ENCODE assay signal across 8 mouse cellular contexts in the genomic region with DNA sequence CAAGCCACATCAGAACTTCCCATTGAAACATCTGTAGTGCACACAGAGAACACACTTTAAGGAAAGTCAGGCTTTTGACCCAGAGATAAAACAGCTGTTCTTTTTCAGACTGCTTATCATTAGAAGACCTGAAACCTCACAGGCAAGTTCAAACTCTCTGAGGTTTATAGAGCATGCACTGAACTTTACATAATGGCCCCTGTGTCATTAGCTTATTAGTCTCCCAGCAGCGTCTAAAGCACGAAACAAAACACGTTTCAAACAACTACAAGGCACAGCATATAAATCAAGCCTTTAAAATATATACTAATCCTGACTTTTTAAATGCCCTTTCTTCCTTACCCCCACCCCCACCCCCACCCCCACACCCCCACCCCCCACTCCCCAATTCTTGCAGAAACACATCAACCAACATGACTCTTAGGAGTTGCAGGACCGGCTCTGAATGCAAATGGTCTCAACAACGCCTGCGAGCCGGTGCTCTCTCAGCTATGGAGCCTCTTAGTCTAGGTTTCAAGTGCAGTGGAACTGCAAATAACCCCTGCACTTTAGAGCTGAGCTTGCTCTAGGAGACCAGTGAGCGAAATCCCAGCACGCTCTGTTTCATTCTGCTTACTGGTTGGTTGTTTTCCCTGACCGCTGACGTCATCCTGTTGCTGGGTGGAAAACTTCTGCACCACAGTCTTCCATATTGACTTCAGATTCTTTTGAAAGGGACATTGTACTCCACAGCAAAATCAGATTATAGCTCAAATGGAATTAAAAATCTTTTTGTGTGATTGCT. TPM values are rescaled to one million over a fixed set of nuclear protein-coding genes. Genes with fewer than 3 reads are reported as not detected.
DNase-seq lines count a peak whose midpoint lies in the region; ATAC-seq lines count a peak whose summit lies in the region.

No protein-coding gene starts in this region.

- peak; percentile 48 for ATAC-seq in heart, embryonic 12.5 days (ENCODE audit: insufficient number of reproducible peaks, low FRiP score)
- ATAC-seq in embryonic facial prominence, embryonic 12.5 days (ENCODE audit: insufficient number of reproducible peaks, insufficient read depth, low FRiP score, low TSS enrichment): peak; percentile 67; the same call in 1 of the 2 replicates
- peak; percentile 82 for ATAC-seq in hindbrain, embryonic 15.5 days (ENCODE audit: low FRiP score, low read depth)
- ATAC-seq in midbrain, embryonic 11.5 days (ENCODE audit: low FRiP score): peak; percentile 80

- no peak overlapping the region for H3K9ac ChIP-seq in heart, embryonic 12.5 days
- no peak overlapping the region for H3K9ac ChIP-seq in embryonic facial prominence, embryonic 12.5 days
- no peak overlapping the region for H3K9ac ChIP-seq in hindbrain, embryonic 15.5 days
- H3K9ac ChIP-seq in midbrain, embryonic 11.5 days (ENCODE audit: low read length): no peak overlapping the region

- no peaks in the 10 kb centered on the region for H3K9me3 ChIP-seq in heart, embryonic 12.5 days (replicated peaks)
- H3K9me3 ChIP-seq in embryonic facial prominence, embryonic 12.5 days: no peaks in the 10 kb centered on the region
- H3K9me3 ChIP-seq in hindbrain, embryonic 15.5 days: no peaks in the 10 kb centered on the region
- H3K9me3 ChIP-seq in midbrain, embryonic 11.5 days (ENCODE audit: control insufficient read depth, low read length): no peaks in the 10 kb centered on the region

- no peaks in the 10 kb centered on the region for H3K36me3 ChIP-seq in heart, embryonic 12.5 days
- H3K36me3 ChIP-seq in embryonic facial prominence, embryonic 12.5 days: no peaks in the 10 kb centered on the region
- H3K36me3 ChIP-seq in hindbrain, embryonic 15.5 days: no peaks in the 10 kb centered on the region
- no peaks in the 10 kb centered on the region for H3K36me3 ChIP-seq in midbrain, embryonic 11.5 days (ENCODE audit: control insufficient read depth, insufficient read depth, low read length)

- H3K4me1 ChIP-seq in heart, embryonic 12.5 days (replicated peaks): peaks cover 28% of the 10 kb centered on the region
- peaks cover 33% of the 10 kb centered on the region for H3K4me1 ChIP-seq in embryonic facial prominence, embryonic 12.5 days
- H3K4me1 ChIP-seq in hindbrain, embryonic 15.5 days (replicated peaks): peaks cover 20% of the 10 kb centered on the region
- peaks cover 7% of the 10 kb centered on the region for H3K4me1 ChIP-seq in midbrain, embryonic 11.5 days (ENCODE audit: control insufficient read depth, insufficient read depth, low read length)

- H3K27me3 ChIP-seq in heart, embryonic 12.5 days (replicated peaks): no peaks in the 10 kb centered on the region
- H3K27me3 ChIP-seq in embryonic facial prominence, embryonic 12.5 days: no peaks in the 10 kb centered on the region
- no peaks in the 10 kb centered on the region for H3K27me3 ChIP-seq in hindbrain, embryonic 15.5 days
- H3K27me3 ChIP-seq in midbrain, embryonic 11.5 days (ENCODE audit: control insufficient read depth, insufficient read depth, low read length): no peaks in the 10 kb centered on the region

- peak overlapping the region; percentile 59; the same call in 1 of the 2 replicates for H3K27ac ChIP-seq in heart, embryonic 12.5 days (ENCODE audit: poor library complexity, severe bottlenecking)
- H3K27ac ChIP-seq in embryonic facial prominence, embryonic 12.5 days: peak overlapping the region; percentile 63
- peak overlapping the region; percentile 23; the same call in 1 of the 2 replicates for H3K27ac ChIP-seq in hindbrain, embryonic 15.5 days (replicated peaks)
- H3K27ac ChIP-seq in midbrain, embryonic 11.5 days (ENCODE audit: low read depth, low read length): peak overlapping the region; percentile 12; the same call in 1 of the 2 replicates

- 21% methylated on average over 11 of the region's 11 CpGs for WGBS in heart, embryonic 12.5 days
- whole genome bisulfite sequencing in embryonic facial prominence, embryonic 12.5 days: 17% methylated on average over 11 of the region's 11 CpGs
- 32% methylated on average over 11 of the region's 11 CpGs for WGBS in hindbrain, embryonic 15.5 days
- 28% methylated on average over 11 of the region's 11 CpGs for WGBS in midbrain, embryonic 11.5 days

- no peak for DNase-seq in heart, adult 8-10 months (ENCODE audit: low spot score)
- peak; percentile 24 to 54 for DNase-seq in layer of hippocampus, postnatal 14 days (ENCODE audit: low spot score in 2 of 2)
- peak; percentile 87 for DNase-seq in midbrain, embryonic 11.5 days (ENCODE audit: low spot score, missing footprints)
- DNase-seq in urinary bladder, adult 18-20 months (ENCODE audit: low spot score in 2 of 2): no peak
- DNase-seq in ovary, postnatal 14 days (ENCODE audit: low spot score): no peak

- H3K4me3 ChIP-seq in heart, embryonic 12.5 days: no peak overlapping the region
- no peak overlapping the region for H3K4me3 ChIP-seq in embryonic facial prominence, embryonic 12.5 days
- no peak overlapping the region for H3K4me3 ChIP-seq in hindbrain, embryonic 15.5 days
- H3K4me3 ChIP-seq in midbrain, embryonic 11.5 days (ENCODE audit: low read depth, low read length): no peak overlapping the region

- peak overlapping the region; percentile 37 for H3K4me2 ChIP-seq in heart, embryonic 12.5 days
- peak overlapping the region; percentile 16 for H3K4me2 ChIP-seq in embryonic facial prominence, embryonic 12.5 days (replicated peaks)
- peak overlapping the region; percentile 35; the same call in 1 of the 2 replicates for H3K4me2 ChIP-seq in hindbrain, embryonic 15.5 days
- no peak overlapping the region for H3K4me2 ChIP-seq in midbrain, embryonic 11.5 days

RNA-seq across cellular contexts. Expression of a gene that starts 28.7 kb away (rescaled TPM):
- polyA plus RNA-seq in heart, embryonic 12.5 days (2016; fragmentation: Nextera tagmentation; extraction: Ambion mirVana): 14.1 and 15.5 TPM in 2 replicates
- 10 to 100 TPM; 22.8 to 25.5 (median 25.1) TPM for total RNA-seq in heart, adult 8-10 months (2022)
- 28.2 and 28.9 TPM in 2 replicates for polyA plus RNA-seq in embryonic facial prominence, embryonic 12.5 days (2016; fragmentation: Nextera tagmentation; extraction: Ambion mirVana)
- polyA plus RNA-seq in hindbrain, embryonic 15.5 days (2015; fragmentation: Nextera tagmentation; extraction: Ambion mirVana): 16.8 and 17.8 TPM in 2 replicates
- total RNA-seq in layer of hippocampus, postnatal 14 days (2021): 10 to 100 TPM; 59.1 to 66.2 TPM
- polyA plus RNA-seq in midbrain, embryonic 11.5 days (2014; fragmentation: Nextera tagmentation; extraction: Ambion mirVana): 15.9 and 18.7 TPM in 2 replicates

Comparison
In these comparisons a context has a peak if more than half of its experiments do, and no peak if none do; other contexts are left out.
1. H3K27ac ChIP-seq: peak in every context shown above with its lines; median percentile 63 in embryonic facial prominence, embryonic 12.5 days; 59 in heart, embryonic 12.5 days; 23 in hindbrain, embryonic 15.5 days; 12 in midbrain, embryonic 11.5 days.
2. DNase-seq: peak in layer of hippocampus, postnatal 14 days (2 of 2) and midbrain, embryonic 11.5 days (single experiment); none in heart, adult 8-10 months (single experiment), urinary bladder, adult 18-20 months (0 of 2) and ovary, postnatal 14 days (single experiment).
3. Peak in every context shown above with its lines, with median percentiles within 50 percentile points of each other: ATAC-seq.